Mouse (Mus musculus) frontal cortex, adult (tissue): Measurements from ENCODE around the gene Dip2c.

Experiments used
- ATAC-seq: cut with Nextera tagmentation; 2 replicates; pipeline ENCODE4 v1.9.2; 2017; ENCODE audit warnings: mild to moderate bottlenecking, moderate library complexity, mixed read lengths; ENCODE audit not compliant: low TSS enrichment

The Dip2c gene

GRCm38 (mm10) chr13:9329307-9329915, 53.1 kb downstream of the Dip2c start:
- ATAC-seq, result peak; percentile 80

GRCm38 (mm10) chr13:9333187-9333586, 56.9 kb downstream of the Dip2c start:
- peak; percentile 84 for ATAC-seq

DNA sequence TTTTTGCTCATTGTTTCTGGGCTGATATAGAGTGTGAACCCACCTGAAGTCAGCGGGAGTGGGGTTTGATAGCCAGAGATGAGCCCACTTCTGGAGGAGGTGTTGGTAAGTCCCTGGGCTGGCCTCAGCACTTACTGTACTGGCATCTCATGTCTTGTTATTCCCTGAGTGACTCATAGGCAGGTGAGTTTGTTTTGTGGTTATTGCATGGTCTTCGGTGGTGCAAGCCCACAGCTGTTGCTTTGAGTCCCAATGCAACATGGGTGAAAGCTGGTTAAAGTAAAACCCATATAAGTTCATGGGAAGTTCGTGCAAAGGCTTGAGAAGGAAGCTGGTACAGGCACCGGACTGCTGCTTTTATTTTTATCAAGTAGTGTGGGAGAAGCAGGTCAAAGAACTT, 64.0 kb downstream of the Dip2c start:
- ATAC-seq, result no peak

DNA sequence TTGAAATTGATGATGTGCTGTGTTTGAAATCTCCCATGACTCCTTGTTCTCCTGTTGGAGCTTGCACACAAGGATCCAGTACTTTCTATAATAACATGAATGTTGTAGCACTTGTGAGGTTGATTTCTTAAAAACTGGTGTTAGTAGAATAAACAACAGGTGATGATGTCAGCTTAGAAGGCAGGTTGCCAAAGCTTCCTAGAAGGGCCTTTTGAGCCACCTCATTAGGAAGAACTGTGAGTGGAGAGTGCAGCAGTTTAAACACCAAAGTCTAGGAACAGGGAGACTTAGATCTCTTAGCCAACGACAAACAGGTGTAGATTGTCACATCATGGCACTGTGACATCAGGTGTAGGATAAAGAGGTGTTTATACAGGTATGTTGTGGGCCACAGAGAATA, 66.4 kb downstream of the Dip2c start:
- no peak for ATAC-seq

DNA sequence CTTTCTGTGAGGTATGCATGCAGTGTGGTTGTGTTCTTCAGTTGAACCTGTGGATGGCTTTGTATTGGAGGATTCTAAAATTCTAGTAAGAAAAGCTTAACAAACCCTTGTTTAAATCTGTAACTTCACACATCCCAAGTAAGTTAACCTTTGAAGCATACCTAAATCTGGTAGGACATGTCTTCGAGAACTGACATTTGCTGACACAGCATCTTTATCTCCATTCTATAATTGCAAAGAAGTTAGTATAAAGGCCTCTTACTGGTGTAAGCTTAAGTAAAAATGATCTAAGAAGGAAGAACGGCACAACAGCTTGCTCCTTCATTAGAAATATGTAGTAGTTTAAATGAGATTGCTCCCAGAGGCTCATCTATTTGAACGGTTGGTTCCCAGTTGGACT, 71.1 kb downstream of the Dip2c start:
- no peak for ATAC-seq

GRCm38 (mm10) chr13:9350670-9351069, 74.3 kb downstream of the Dip2c start:
- peak; percentile 90 for ATAC-seq

DNA sequence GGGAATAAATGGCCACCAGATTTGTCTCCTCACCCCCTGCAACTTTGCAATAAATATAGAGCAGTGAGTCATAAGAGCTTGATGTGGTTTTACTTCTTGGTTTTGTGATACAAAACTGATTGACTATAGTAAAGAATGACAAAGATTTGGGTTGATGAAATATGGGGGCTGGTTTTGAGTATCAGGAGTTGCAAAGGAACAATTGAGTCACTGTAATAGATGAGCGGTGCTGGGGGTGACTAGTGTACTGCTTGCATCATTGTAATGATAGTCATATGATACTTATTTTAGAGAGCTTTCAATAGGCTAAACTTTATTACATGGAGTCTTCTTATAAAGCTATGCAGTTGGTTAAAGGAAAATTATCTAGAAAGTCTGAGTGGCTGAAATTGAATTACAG, 77.6 kb downstream of the Dip2c start:
- no peak for ATAC-seq

DNA sequence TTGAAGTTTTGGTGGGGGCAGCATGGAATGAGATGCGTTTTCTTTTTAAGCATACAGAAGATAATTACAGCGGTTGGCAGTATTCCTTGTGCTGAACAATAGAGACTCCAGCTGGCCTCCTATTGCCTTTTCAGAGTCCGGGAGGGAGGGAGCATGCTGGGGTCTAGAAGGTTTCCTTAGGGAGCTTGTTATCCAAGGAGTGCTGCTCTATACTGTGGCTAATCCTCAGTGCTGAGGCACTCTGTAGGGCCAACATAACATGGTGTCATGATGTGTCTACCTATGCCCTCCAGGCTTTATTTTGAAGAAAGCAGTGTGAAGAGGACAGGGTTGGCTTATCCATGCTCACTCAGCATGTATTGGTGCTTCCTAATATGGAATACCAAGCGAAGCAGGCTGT, 79.0 kb downstream of the Dip2c start:
- ATAC-seq, result no peak

DNA sequence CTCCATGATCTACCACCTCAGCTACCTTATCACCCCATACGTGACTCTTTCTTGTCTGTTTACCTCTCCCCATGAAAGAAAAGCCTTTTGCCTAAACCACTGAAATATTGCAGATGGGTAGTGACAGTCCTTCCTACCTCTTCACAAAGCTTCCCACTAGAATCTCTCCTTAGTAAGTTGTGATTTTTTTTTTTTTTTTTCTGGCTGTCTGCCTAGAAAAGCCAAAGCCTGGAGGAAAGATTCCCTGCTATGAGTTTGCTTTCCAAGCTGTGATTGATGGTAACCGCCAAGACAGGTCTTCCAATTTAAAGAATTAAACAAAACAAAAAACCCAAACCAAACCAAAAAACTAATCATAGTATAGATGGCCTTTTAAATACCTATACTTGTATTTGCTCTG, 85.1 kb downstream of the Dip2c start:
- peak; percentile 95 for ATAC-seq

GRCm38 (mm10) chr13:9371387-9371786, 95.1 kb downstream of the Dip2c start:
- ATAC-seq, result no peak

- ATAC-seq, result peak; percentile 70
Measured at GRCm38 (mm10) chr13:9377130-9377529, 100.8 kb downstream of the Dip2c start.

- ATAC-seq, result peak; percentile 29; the same call in 1 of the 2 replicates
Measured at GRCm38 (mm10) chr13:9380740-9381410, 104.5 kb downstream of the Dip2c start.

- ATAC-seq, result no peak
Measured at GRCm38 (mm10) chr13:9388017-9388416, 111.7 kb downstream of the Dip2c start.

DNA sequence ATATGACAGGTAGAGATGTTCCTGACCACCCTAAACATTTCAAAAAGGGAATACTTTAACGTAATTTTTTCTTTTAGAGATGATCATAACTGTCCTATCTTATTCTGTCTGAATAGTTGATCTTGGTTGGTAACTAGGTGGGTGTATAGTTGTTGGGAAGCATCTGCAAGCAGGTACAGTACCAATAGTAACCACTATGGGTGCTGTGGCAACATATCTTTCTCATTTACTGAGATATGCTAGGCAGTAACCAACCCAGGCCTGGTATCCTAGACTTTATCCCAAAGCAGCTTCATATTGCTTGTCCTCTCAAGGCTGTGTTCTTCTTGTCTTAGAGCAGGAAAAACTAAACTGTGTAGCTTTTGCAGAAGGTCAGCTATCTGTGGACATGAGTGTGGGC, 113.0 kb downstream of the Dip2c start:
- no peak for ATAC-seq

- no peak for ATAC-seq
Measured at GRCm38 (mm10) chr13:9390204-9390804, 114.0 kb downstream of the Dip2c start.

DNA sequence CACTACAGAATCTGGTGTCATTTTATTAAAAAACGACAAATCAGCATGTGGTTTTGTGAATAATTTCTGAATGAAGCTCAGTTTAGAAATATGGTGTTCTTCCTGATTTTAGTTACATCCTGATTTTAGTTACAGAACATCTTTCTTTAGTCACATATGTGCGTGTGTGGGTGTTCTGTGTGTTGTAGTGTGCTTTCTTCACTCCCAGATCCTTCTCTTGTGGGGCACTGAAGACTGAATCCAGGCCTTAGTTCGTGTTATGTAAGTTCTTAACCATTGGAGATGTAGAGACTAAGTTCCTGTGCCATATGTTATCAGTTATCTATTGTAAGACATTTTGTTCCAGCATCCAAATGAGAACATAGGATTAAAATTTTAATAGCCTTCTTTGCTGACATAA, 117.1 kb downstream of the Dip2c start:
- ATAC-seq, result peak; percentile 88

DNA sequence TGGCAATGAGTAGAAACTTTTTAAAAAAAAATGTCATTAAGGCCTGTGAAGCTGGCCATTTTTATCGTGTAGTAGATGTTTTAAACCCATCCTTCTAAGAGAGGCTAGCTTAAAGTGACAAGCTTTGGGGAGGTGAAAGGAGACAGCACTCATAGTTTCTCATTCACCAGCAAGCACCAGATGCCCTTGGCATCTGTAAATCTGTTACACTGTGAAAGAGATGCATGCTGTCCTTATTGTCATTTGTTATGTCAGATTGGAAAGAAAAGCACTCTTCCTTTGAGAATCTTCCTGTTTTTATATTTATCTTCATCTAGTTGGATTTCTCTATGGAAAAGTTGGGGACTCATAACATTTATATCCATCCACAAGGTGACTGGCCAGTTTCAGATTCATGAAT, 119.0 kb downstream of the Dip2c start:
- ATAC-seq, result no peak

GRCm38 (mm10) chr13:9398846-9399245, 122.5 kb downstream of the Dip2c start:
- ATAC-seq, result peak; percentile 70

GRCm38 (mm10) chr13:9405399-9405798, 129.1 kb downstream of the Dip2c start:
- ATAC-seq, result no peak

DNA sequence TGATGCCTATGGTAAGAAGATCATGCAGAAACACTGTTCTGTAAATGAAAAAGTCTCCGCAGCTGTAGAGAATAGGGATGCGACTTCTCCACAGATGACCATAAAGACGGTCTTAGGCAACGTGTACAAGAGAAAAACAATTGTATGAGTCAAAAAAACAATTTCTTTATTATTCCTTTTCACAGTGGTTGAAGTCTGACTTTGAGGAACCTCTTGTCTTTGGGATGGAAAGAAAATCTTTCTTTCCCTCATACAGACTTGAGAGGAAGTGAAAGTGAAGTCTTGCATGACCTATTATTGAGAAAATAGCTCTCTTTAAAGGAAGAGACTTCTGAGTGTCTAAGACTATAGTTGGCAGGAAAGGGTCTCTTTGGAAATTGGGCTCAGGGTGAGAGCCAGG, 132.7 kb downstream of the Dip2c start:
- no peak for ATAC-seq

DNA sequence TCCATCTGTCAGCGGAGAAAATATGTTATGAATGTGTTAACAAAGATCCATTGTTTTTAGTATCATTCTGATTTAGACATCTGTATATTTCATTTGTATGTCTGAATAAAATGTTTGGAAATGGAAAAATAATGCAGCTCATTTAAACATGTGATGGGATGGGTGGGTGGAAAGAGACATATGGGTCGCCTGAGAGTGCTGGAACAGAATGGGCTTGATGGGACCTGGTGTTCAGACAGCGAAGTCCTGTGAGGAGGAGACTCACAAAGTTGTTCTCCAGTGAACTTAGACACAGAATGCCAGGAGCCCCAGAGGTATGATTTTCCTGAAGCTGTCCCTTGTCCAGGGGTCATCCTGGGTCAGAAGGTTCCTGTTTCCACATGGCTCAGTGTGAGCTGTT, 142.1 kb downstream of the Dip2c start:
- 0 out of 2 replicates have a peak, but pooled peaks have one; percentile 39 for ATAC-seq

DNA sequence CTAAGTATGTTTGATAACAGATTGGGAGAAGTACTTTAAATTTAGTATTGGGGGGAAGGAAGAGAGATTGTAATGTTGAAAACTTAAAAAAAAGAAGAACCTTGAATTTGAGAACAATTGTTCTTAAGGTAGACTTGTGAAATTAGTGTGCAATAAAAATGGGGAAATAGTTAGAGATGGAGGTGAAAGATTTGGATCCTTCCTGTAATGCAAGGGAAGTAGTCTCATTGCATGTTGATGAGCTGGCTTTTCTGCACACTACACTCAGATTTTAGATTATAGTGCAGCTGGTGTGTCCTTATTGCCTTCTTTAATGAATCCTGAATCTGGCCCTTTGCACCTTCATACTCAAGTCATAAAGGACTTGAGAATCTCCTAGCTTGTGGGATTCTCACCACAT, 142.9 kb downstream of the Dip2c start:
- ATAC-seq, result no peak

DNA sequence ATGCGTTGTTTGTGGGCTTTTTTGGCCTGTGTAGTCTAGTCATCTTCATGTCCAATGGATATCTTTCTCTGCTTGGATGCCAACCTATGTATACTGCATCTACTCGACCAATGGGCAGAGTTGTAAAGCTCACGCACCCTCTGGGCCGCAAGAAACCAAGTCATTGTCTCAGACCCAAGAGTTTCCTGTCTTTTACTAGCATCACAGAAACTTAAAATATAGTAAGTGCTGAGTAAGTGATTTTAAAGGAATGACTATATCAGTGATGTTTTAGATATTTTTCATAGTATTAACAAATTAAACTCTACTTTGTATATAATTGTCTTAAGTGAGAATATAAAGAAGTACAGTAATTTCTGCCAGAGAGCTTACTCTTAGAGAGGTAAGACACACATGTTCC, 145.6 kb downstream of the Dip2c start:
- no peak for ATAC-seq
